Mouse (Mus musculus) heart, postnatal 0 days (tissue): Measurements from ENCODE around the gene Ccdc154.

Experiments used
- CTCF ChIP-seq: IDR thresholded peaks from 2 replicates; pipeline ENCODE4 v1.5.1; 2016; ENCODE audit warnings: antibody characterized with exemption, control low read depth, low read depth
- EP300 ChIP-seq: IDR thresholded peaks from 2 replicates; pipeline ENCODE4 v1.6.1; 2016; ENCODE audit warnings: antibody characterized with exemption, low read depth

- TF ChIP-seq CTCF (no peak), EP300 (no peak)
Observed at GRCm38 (mm10) chr17:25220746-25221145, 58.5 kb downstream of the Ccdc154 start.
